Mouse (Mus musculus): ENCODE data around the gene Syna. TPM values are rescaled to one million over a fixed set of nuclear protein-coding genes. Genes with fewer than 3 reads are reported as not detected.

Syna gene
- polyA plus RNA-seq, 1 experiment from 2014 or later, result not detected

GRCm38 (mm10) chr5:134572508-134573214 lies 12.7 kb upstream of the Syna start:
- H3K27me3 ChIP-seq (ENCODE audit: control insufficient read depth, insufficient read depth, low read length), result no peaks in the 10 kb centered on the region
- H3K4me2 ChIP-seq (replicated peaks; ENCODE audit: low read depth, low read length), result peak overlapping the region; percentile 67
- peaks cover 3% of the 10 kb centered on the region; the same call in 1 of the 2 replicates for H3K4me1 ChIP-seq (replicated peaks; ENCODE audit: control insufficient read depth, insufficient read depth, low read length)
- DNase-seq (ENCODE audit: low spot score) (no peak), ATAC-seq (ENCODE audit: low FRiP score) (no peak)
- no peaks in the 10 kb centered on the region for H3K36me3 ChIP-seq (ENCODE audit: control insufficient read depth, insufficient read depth, low read length)
- 0 out of 2 replicates have a peak overlapping the region, but pooled peaks have one; percentile 62 for H3K27ac ChIP-seq (ENCODE audit: low read depth, low read length)
- peak overlapping the region; percentile 41 for H3K4me3 ChIP-seq (ENCODE audit: low read depth, low read length)
- WGBS, result 44% methylated on average over 10 of the region's 10 CpGs
- no peaks in the 10 kb centered on the region for H3K9me3 ChIP-seq (ENCODE audit: control insufficient read depth, low read length)
- peak overlapping the region; percentile 62; the same call in 1 of the 2 replicates for H3K9ac ChIP-seq (ENCODE audit: low read depth, low read length)

DNA sequence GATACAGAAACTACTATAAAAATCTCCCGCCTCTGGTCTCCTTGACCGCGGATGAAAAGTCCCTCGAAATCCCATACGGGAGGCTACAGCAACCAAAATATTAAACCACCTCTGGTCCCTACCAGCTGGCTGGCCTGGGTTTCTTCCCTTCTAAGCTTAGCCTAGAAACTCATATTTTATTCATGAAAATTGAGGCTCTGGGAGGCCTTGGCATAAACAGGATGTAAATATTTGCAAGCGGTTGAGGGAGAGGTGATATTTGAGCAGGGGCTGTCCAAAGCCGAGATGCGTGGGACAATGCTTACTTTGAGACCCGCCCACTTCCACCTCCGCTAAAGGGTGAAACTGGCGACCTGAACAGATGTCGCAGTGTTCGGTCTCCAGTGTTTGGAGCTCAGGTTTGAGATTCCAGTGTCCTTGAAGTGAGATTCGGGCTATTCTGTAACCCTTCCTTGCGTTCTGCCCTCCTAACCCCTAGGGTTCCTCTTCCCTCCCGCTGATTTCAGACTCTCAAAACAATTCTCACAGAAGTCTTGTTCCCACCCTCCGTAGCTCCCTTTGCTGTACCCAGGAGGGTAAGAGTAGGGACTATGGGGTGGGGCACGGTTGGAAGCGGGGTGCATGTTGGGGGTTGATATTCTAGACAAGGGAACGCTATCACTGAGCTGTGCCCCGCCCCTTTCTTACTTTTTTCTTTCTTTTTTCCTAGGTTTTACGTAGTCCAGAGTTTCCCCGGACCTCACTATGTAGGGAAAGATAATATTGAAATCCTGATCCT lies 11.9 kb upstream of the Syna start:
- peak; percentile 84 for DNase-seq (ENCODE audit: low spot score)
- peak overlapping the region; percentile 41 for H3K4me3 ChIP-seq (ENCODE audit: low read depth, low read length)
- peak overlapping the region; percentile 62 for H3K9ac ChIP-seq (ENCODE audit: low read depth, low read length)
- H3K4me1 ChIP-seq (replicated peaks; ENCODE audit: control insufficient read depth, insufficient read depth, low read length), result peaks cover 3% of the 10 kb centered on the region; the same call in 1 of the 2 replicates
- peak overlapping the region; percentile 67 for H3K4me2 ChIP-seq (replicated peaks; ENCODE audit: low read depth, low read length)
- H3K27ac ChIP-seq (ENCODE audit: low read depth, low read length), result peak overlapping the region; percentile 62; the same call in 1 of the 2 replicates
- no peaks in the 10 kb centered on the region for H3K27me3 ChIP-seq (ENCODE audit: control insufficient read depth, insufficient read depth, low read length)
- ATAC-seq (ENCODE audit: low FRiP score), result peak; percentile 79
- no peaks in the 10 kb centered on the region for H3K36me3 ChIP-seq (ENCODE audit: control insufficient read depth, insufficient read depth, low read length)
- WGBS, result 2% methylated on average over 23 of the region's 23 CpGs
- no peaks in the 10 kb centered on the region for H3K9me3 ChIP-seq (ENCODE audit: control insufficient read depth, low read length)

- H3K9ac ChIP-seq (ENCODE audit: low read depth, low read length), result no peak overlapping the region
- peaks cover 3% of the 10 kb centered on the region; the same call in 1 of the 2 replicates for H3K4me1 ChIP-seq (replicated peaks; ENCODE audit: control insufficient read depth, insufficient read depth, low read length)
- no peaks in the 10 kb centered on the region for H3K27me3 ChIP-seq (ENCODE audit: control insufficient read depth, insufficient read depth, low read length)
- no peak overlapping the region for H3K4me3 ChIP-seq (ENCODE audit: low read depth, low read length)
- H3K9me3 ChIP-seq (ENCODE audit: control insufficient read depth, low read length), result no peaks in the 10 kb centered on the region
- H3K36me3 ChIP-seq (ENCODE audit: control insufficient read depth, insufficient read depth, low read length), result no peaks in the 10 kb centered on the region
- WGBS, result 61% methylated on average over 8 of the region's 8 CpGs
- ATAC-seq (ENCODE audit: low FRiP score) (no peak), DNase-seq (ENCODE audit: low spot score) (no peak)
- H3K27ac ChIP-seq (ENCODE audit: low read depth, low read length), result no peak overlapping the region
- no peak overlapping the region for H3K4me2 ChIP-seq (replicated peaks; ENCODE audit: low read depth, low read length)
Observed at GRCm38 (mm10) chr5:134568964-134569491, 9.1 kb upstream of the Syna start.

DNA sequence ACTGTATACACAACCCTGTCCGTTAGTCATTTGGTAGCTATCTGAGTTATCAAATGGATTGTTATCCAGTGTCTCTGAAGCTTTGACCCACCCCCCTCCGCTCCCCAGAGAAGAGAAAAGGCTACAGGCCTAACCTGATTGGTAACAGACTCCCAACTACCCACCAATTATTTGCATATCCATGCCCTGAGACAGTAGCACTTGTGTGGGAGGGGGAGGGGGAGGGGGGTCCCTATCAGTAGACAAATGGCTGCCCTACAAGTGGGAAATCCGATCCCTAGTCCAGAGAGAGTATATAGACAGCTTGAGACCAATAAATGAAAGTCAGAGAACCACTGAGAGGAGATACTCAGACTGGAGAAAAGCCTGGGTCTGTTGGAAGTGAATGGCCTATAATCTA lies 8.1 kb upstream of the Syna start:
- ATAC-seq (ENCODE audit: low FRiP score), result no peak
- no peaks in the 10 kb centered on the region for H3K36me3 ChIP-seq (ENCODE audit: control insufficient read depth, insufficient read depth, low read length)
- H3K27me3 ChIP-seq (ENCODE audit: control insufficient read depth, insufficient read depth, low read length), result no peaks in the 10 kb centered on the region
- no peak overlapping the region for H3K27ac ChIP-seq (ENCODE audit: low read depth, low read length)
- no peak overlapping the region for H3K9ac ChIP-seq (ENCODE audit: low read depth, low read length)
- DNase-seq (ENCODE audit: low spot score), result no peak
- no peaks in the 10 kb centered on the region for H3K9me3 ChIP-seq (ENCODE audit: control insufficient read depth, low read length)
- peaks cover 3% of the 10 kb centered on the region; the same call in 1 of the 2 replicates for H3K4me1 ChIP-seq (replicated peaks; ENCODE audit: control insufficient read depth, insufficient read depth, low read length)
- H3K4me3 ChIP-seq (ENCODE audit: low read depth, low read length), result no peak overlapping the region
- WGBS, result 71% methylated on average over 3 of the region's 3 CpGs
- H3K4me2 ChIP-seq (replicated peaks; ENCODE audit: low read depth, low read length), result no peak overlapping the region

- DNase-seq (ENCODE audit: low spot score), result no peak
- no peak for ATAC-seq (ENCODE audit: low FRiP score)
- 88% methylated on average over 4 of the region's 4 CpGs for WGBS
Observed at GRCm38 (mm10) chr5:134567445-134567844, 7.5 kb upstream of the Syna start.

DNA sequence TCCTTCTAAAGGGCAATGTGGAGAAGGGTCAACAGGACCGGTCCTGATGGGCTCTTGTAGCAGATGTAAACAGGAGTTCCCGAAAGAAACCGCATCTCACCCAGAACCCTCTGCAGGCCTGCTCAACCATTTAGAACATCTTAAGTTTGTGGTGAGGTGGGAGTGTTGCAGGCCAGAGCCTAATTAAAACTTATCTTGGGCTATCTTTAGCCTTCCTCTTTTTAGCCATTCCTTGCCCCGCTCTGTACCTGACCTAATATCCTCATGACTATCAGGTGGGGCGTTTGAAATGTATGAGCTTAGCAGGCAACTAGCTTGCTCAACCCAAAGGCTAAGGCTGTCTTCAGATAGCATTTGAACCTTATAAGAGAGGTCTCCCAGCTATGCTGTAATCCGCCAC lies 5.7 kb upstream of the Syna start:
- Histone ChIP-seq H3K36me3 (ENCODE audit: control insufficient read depth, insufficient read depth, low read length) (no peaks in the 10 kb centered on the region), H3K4me2 (replicated peaks; ENCODE audit: low read depth, low read length) (no peak overlapping the region), H3K27ac (ENCODE audit: low read depth, low read length) (no peak overlapping the region), H3K4me1 (replicated peaks; ENCODE audit: control insufficient read depth, insufficient read depth, low read length) (no peaks in the 10 kb centered on the region), H3K4me3 (ENCODE audit: low read depth, low read length) (no peak overlapping the region), H3K27me3 (ENCODE audit: control insufficient read depth, insufficient read depth, low read length) (no peaks in the 10 kb centered on the region), H3K9ac (ENCODE audit: low read depth, low read length) (no peak overlapping the region), H3K9me3 (ENCODE audit: control insufficient read depth, low read length) (no peaks in the 10 kb centered on the region)
- ATAC-seq (ENCODE audit: low FRiP score) (no peak), DNase-seq (ENCODE audit: low spot score) (no peak)
- WGBS, result 93% methylated on average over 6 of the region's 6 CpGs

More at GRCm38 (mm10) chr5:134567445-134567844, 7.5 kb upstream of the Syna start:
- Histone ChIP-seq H3K36me3 (ENCODE audit: control insufficient read depth, insufficient read depth, low read length) (no peaks in the 10 kb centered on the region), H3K4me3 (ENCODE audit: low read depth, low read length) (no peak overlapping the region), H3K9me3 (ENCODE audit: control insufficient read depth, low read length) (no peaks in the 10 kb centered on the region), H3K4me2 (replicated peaks; ENCODE audit: low read depth, low read length) (no peak overlapping the region), H3K27ac (ENCODE audit: low read depth, low read length) (no peak overlapping the region), H3K9ac (ENCODE audit: low read depth, low read length) (no peak overlapping the region), H3K4me1 (replicated peaks; ENCODE audit: control insufficient read depth, insufficient read depth, low read length) (peaks cover 2% of the 10 kb centered on the region; the same call in 1 of the 2 replicates), H3K27me3 (ENCODE audit: control insufficient read depth, insufficient read depth, low read length) (no peaks in the 10 kb centered on the region)

GRCm38 (mm10) chr5:134564272-134564671 lies 4.3 kb upstream of the Syna start:
- 97% methylated on average over 2 of the region's 2 CpGs for WGBS
- Histone ChIP-seq H3K4me3 (ENCODE audit: low read depth, low read length) (no peak overlapping the region), H3K36me3 (ENCODE audit: control insufficient read depth, insufficient read depth, low read length) (no peaks in the 10 kb centered on the region), H3K4me2 (replicated peaks; ENCODE audit: low read depth, low read length) (no peak overlapping the region), H3K27me3 (ENCODE audit: control insufficient read depth, insufficient read depth, low read length) (no peaks in the 10 kb centered on the region), H3K9ac (ENCODE audit: low read depth, low read length) (no peak overlapping the region), H3K4me1 (replicated peaks; ENCODE audit: control insufficient read depth, insufficient read depth, low read length) (no peaks in the 10 kb centered on the region), H3K27ac (ENCODE audit: low read depth, low read length) (no peak overlapping the region), H3K9me3 (ENCODE audit: control insufficient read depth, low read length) (no peaks in the 10 kb centered on the region)
- DNase-seq (ENCODE audit: low spot score), result no peak
- ATAC-seq (ENCODE audit: low FRiP score), result no peak

GRCm38 (mm10) chr5:134560450-134561171 lies 640 bp upstream of the Syna start:
- Histone ChIP-seq H3K9me3 (ENCODE audit: control insufficient read depth, low read length) (no peaks in the 10 kb centered on the region), H3K4me3 (ENCODE audit: low read depth, low read length) (no peak overlapping the region), H3K9ac (ENCODE audit: low read depth, low read length) (no peak overlapping the region), H3K4me1 (replicated peaks; ENCODE audit: control insufficient read depth, insufficient read depth, low read length) (0 out of 2 replicates have a peak, but pooled peaks cover 2% of the 10 kb centered on the region), H3K27ac (ENCODE audit: low read depth, low read length) (no peak overlapping the region), H3K27me3 (ENCODE audit: control insufficient read depth, insufficient read depth, low read length) (no peaks in the 10 kb centered on the region), H3K36me3 (ENCODE audit: control insufficient read depth, insufficient read depth, low read length) (no peaks in the 10 kb centered on the region), H3K4me2 (replicated peaks; ENCODE audit: low read depth, low read length) (no peak overlapping the region)
- no peak for ATAC-seq (ENCODE audit: low FRiP score)
- WGBS, result 82% methylated on average over 16 of the region's 16 CpGs
- DNase-seq (ENCODE audit: low spot score), result no peak
